Mouse (Mus musculus) liver, embryonic 16.5 days (tissue): ENCODE measurements around the gene Fkbpl. TPM values are rescaled to one million over a fixed set of nuclear protein-coding genes. Genes with fewer than 3 reads are reported as not detected.

ENCODE experiments used
- ATAC-seq: fragments of 200-750 bp; cut with Nextera tagmentation; 2 replicates; pipeline ENCODE4 v1.8.0; 2017; ENCODE audit warnings: low read depth, mild to moderate bottlenecking, moderate number of reproducible peaks, moderate library complexity
- H3K27ac ChIP-seq: fragments of 300-500 bp; sonication (generic); 2 replicates; pipeline ENCODE4 v1.5.1; 2014; ENCODE audit warnings: mild to moderate bottlenecking, low read length
- H3K27me3 ChIP-seq: fragments of 300-500 bp; sonication (generic); 2 replicates; pipeline ENCODE4 v1.6.1; 2014; ENCODE audit warnings: low read depth, low read length, mixed read lengths; ENCODE audit not compliant: control insufficient read depth, insufficient read depth
- H3K36me3 ChIP-seq: fragments of 300-500 bp; sonication (generic); 2 replicates; pipeline ENCODE4 v1.6.1; 2014; ENCODE audit warnings: mild to moderate bottlenecking; ENCODE audit not compliant: control insufficient read depth, insufficient read depth
- H3K4me1 ChIP-seq: fragments of 300-500 bp; sonication (generic); 2 replicates; pipeline ENCODE4 v1.6.1; 2014; ENCODE audit warnings: low read depth, low read length, mixed read lengths; ENCODE audit not compliant: control insufficient read depth
- H3K4me2 ChIP-seq: fragments of 300-500 bp; sonication (generic); 2 replicates; pipeline ENCODE4 v1.6.1; 2014; ENCODE audit warnings: low read depth, low read length, mixed read lengths
- H3K4me3 ChIP-seq: fragments of 300-500 bp; sonication (generic); 2 replicates; pipeline ENCODE4 v1.5.1; 2014; ENCODE audit warnings: low read depth, mild to moderate bottlenecking, low read length
- H3K9ac ChIP-seq: fragments of 300-500 bp; sonication (generic); 2 replicates; pipeline ENCODE4 v1.6.1; 2014; ENCODE audit warnings: low read depth, low read length
- H3K9me3 ChIP-seq: fragments of 300-500 bp; sonication (generic); replicated peaks from 2 replicates; pipeline ENCODE4 v1.6.1; 2016; ENCODE audit warnings: low read length; ENCODE audit not compliant: control insufficient read depth
- WGBS: fragments of 180-500 bp; shearing (Covaris S2); extraction: QIAGEN DNeasy Blood & Tissue Kit; methylation state at CpG from one replicate; pipeline ENCODE4 v1.1.7; 2014; ENCODE audit not compliant: insufficient replicate concordance; 5-methylcytosine and 5-hydroxymethylcytosine counted together
- polyA plus RNA-seq: library from polyadenylated mRNA; unstranded; fragments of >200 nt; fragmentation: Nextera tagmentation; extraction: Ambion mirVana; gene quantifications from 2 replicates; pipeline ENCODE4 v1.2.1, GENCODE M21; 2015

Fkbpl gene
- polyA plus RNA-seq, 1 experiment from 2014 or later, result 3.7 TPM

DNA sequence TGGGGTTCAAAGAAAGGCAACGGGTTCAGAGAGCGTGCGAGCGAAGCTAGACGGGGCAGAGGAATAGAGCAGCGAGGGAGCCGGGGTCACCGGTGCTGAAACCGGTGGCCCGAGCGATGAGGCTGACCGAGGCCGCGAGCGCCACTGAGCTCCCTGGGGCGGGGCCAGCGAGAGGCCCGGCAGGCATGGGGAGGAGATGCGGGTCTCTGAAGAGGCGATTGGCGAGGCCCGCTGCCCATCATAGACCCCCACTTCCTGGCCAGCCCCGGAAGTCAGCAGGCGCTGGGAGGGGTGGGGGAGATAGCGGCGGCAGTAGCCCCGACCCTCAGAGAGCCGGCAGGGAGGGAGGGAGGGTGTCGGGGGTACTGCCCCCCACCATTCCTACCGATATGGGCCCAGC is 39.0 kb upstream of the Fkbpl start:
- H3K9ac ChIP-seq, result peak overlapping the region; percentile 77
- peak; percentile 25 for ATAC-seq
- peaks cover 4% of the 10 kb centered on the region for H3K36me3 ChIP-seq
- peak overlapping the region; percentile 89 for H3K4me2 ChIP-seq
- H3K4me1 ChIP-seq, result peaks cover 47% of the 10 kb centered on the region
- WGBS, result 0% methylated on average over 23 of the region's 30 CpGs
- H3K4me3 ChIP-seq, result peak overlapping the region; percentile 70
- H3K9me3 ChIP-seq, result no peaks in the 10 kb centered on the region
- peak overlapping the region; percentile 88 for H3K27ac ChIP-seq
- H3K27me3 ChIP-seq, result no peaks in the 10 kb centered on the region

DNA sequence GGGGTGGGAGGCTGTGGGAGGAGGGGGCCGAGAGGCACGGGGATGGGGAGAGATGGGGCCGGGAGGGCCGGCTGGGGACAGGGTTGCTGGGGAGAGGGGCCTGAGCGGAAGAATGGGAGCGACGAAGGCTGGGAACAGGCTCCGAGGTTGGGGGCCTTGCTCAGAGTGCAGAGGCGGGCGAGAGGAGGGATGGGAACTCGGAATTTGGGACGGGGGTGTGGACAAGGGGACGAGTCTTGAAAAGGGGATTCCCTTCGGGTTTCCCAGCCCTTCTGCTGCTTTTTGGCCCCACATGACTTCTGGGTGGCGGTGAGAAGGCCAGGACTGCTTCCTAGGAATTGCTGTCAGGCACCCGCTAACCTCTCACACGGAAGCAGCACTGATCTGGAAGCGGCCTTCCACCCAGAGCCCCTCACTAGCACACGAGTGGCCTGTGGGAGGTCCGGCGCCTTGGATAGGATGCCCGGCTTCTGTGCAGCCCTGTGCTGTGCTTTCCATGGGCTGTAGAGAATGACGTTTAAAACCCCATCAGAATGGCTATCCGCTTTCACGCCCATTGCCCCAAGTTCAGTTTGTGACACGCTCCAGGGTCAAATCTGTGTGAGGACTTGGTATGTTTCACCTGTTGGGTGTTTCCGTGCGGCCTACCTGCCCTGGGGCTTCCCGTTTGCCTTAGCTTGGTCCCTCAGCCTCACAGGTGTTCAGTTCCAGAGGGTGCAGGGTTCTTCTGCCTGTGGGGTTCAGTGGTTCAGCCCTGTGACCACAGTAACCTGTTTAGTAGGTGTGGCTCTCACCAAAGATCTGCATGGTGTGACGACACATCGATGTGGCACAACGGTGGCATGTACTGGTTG is 38.2 kb upstream of the Fkbpl start:
- peaks cover 3% of the 10 kb centered on the region; the same call in 1 of the 2 replicates for H3K36me3 ChIP-seq
- 10% methylated on average over 31 of the region's 32 CpGs for WGBS
- H3K9ac ChIP-seq, result peak overlapping the region; percentile 77
- H3K9me3 ChIP-seq, result no peaks in the 10 kb centered on the region
- H3K4me3 ChIP-seq, result peak overlapping the region; percentile 70
- H3K4me1 ChIP-seq, result peaks cover 47% of the 10 kb centered on the region
- H3K27ac ChIP-seq, result peak overlapping the region; percentile 88
- no peak for ATAC-seq
- no peaks in the 10 kb centered on the region for H3K27me3 ChIP-seq
- H3K4me2 ChIP-seq, result peak overlapping the region; percentile 89

DNA sequence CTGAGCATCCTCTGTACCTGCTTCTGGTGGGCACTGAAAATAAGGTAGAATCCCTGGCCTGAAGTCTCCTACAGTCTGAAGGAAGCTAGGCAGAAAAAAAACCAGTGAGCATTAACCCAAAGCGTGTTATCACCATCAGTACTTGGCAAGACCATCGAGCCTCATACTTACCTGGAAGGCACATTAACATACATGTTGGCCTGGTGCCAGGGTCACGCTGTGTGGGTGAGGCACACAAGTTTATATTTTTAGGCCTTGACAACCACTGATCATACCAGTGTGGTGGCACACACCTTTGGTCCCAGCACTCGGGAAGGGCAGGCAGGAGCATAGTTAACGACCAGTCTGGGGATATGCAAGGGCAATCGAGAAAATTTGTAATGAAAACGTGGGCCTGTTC is 36.6 kb upstream of the Fkbpl start:
- no peak overlapping the region for H3K4me2 ChIP-seq

DNA sequence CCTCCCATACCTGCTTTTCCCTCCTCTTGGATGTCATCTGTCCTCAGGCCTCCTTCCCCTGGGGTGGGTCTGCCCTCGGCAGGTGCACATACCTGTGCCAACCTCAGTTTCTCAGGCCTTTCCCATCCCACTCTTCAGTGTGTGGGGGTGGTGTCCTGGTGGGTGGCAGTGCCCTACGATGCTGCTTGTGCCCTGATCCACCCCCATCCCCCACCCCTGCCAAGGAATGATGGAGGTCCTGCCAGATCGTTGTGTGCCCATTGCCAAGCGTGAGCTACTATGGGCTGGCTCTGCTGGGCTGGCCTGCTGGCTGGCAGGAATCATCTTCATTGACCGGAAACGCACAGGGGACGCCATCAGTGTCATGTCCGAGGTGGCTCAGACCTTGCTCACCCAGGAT is 33.5 kb upstream of the Fkbpl start:
- no peak overlapping the region for H3K27ac ChIP-seq
- H3K27me3 ChIP-seq, result no peaks in the 10 kb centered on the region
- H3K36me3 ChIP-seq, result peaks cover 13% of the 10 kb centered on the region
- no peak overlapping the region for H3K9ac ChIP-seq
- no peaks in the 10 kb centered on the region for H3K9me3 ChIP-seq
- ATAC-seq, result no peak
- H3K4me1 ChIP-seq, result peaks cover 37% of the 10 kb centered on the region
- no peak overlapping the region for H3K4me2 ChIP-seq
- no peak overlapping the region for H3K4me3 ChIP-seq
- WGBS, result 81% methylated on average over 8 of the region's 8 CpGs

More for the DNA sequence above, 36.6 kb upstream of the Fkbpl start:
- Histone ChIP-seq H3K27me3 (no peaks in the 10 kb centered on the region), H3K4me3 (no peak overlapping the region), H3K27ac (no peak overlapping the region), H3K36me3 (peaks cover 13% of the 10 kb centered on the region), H3K9me3 (no peaks in the 10 kb centered on the region), H3K9ac (no peak overlapping the region), H3K4me1 (peaks cover 43% of the 10 kb centered on the region)
- no peak for ATAC-seq
- 73% methylated on average over 7 of the region's 7 CpGs for WGBS

DNA sequence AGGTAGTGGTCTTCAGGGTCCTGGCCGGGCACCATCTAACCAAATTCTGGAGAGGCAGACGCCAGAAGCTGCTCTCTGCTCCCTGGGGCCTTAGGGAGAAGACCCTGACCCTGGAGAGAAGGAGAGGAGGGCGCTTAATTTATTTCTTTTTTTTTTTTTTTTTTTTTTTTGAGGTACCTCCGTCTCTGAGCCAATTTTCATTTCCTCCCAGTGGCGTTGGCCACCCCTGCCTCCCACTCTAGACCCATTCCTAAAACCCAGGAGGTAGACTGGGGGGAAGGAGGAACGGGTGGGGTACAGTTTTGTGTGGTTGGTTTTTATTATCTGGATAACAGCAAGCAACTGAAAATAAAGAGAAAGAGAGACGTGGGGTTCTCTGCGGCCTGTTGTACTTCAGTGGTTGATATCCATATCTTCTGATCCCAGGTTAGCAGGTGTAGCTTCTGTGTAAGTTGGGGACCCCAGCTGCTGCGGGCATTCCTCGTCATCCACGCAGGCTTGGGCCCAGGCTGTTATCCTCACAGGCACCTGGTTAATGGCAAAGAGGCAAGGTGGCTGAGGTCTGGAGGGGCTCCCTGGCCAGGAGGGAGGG is 31.4 kb upstream of the Fkbpl start:
- Histone ChIP-seq H3K9me3 (no peaks in the 10 kb centered on the region), H3K4me2 (no peak overlapping the region), H3K27ac (peak overlapping the region; percentile 29), H3K4me1 (peaks cover 21% of the 10 kb centered on the region), H3K27me3 (no peaks in the 10 kb centered on the region), H3K4me3 (no peak overlapping the region), H3K9ac (no peak overlapping the region), H3K36me3 (peaks cover 15% of the 10 kb centered on the region)
- ATAC-seq, result peak; percentile 65
- 36% methylated on average over 11 of the region's 11 CpGs for WGBS

DNA sequence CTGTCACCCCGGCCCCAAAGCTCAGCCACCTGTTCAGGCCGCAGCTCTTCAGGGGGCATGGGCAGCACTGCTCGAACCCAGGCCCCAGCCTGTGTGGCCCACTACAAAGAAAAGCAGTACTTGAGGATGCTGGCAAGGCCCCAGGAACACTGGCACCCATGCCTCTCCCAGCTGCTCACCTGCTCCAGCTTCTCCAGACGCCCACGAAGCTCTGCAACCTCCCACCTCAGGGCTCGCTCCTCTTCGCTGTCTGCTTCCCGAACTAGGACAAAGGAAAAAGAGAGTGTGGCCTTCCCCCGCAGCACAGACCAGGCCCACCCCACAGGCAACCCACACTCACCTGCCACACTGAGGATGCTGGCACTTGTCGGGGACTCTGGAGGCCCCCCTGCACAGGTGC is 30.7 kb upstream of the Fkbpl start:
- H3K27ac ChIP-seq, result no peak overlapping the region; the same call in 1 of the 2 replicates
- no peak for ATAC-seq
- WGBS, result 77% methylated on average over 10 of the region's 10 CpGs
- no peaks in the 10 kb centered on the region for H3K9me3 ChIP-seq
- no peak overlapping the region for H3K4me3 ChIP-seq
- H3K27me3 ChIP-seq, result no peaks in the 10 kb centered on the region
- H3K36me3 ChIP-seq, result peaks cover 15% of the 10 kb centered on the region
- no peak overlapping the region for H3K4me2 ChIP-seq
- peaks cover 15% of the 10 kb centered on the region for H3K4me1 ChIP-seq
- H3K9ac ChIP-seq, result no peak overlapping the region

DNA sequence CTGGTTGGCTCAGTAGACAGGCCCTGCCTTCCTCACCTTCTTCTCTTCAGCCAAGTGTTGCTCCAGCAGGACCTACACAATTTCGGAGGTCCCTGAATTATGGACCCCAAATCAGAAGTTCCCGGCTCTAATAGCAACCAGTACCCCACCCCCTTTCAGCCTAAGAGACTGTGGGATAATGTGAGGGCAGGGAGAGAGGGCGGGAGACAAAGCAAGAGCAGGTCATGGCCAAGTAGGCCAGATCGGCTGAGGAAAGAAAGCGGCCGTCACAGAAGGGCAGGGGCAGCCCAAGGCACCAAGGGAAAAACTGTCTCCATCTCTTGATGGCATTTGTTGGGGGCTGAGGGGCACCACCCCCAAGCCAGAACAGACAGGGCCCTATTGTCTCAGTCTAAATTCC is 28.7 kb upstream of the Fkbpl start, which contains the start of gene Egfl8:
Egfl8 (minus strand) TSS at position 101 of the 400 bp plus-strand sequence.
- Histone ChIP-seq H3K4me2 (no peak within 1 kb of the TSS), H3K36me3 (peaks cover 14% of the 10 kb centered on the region), H3K4me3 (no peak within 1 kb of the TSS), H3K9me3 (no peaks in the 10 kb centered on the region), H3K27ac (no peak within 1 kb of the TSS), H3K9ac (no peak within 1 kb of the TSS), H3K27me3 (no peaks in the 10 kb centered on the region), H3K4me1 (peaks cover 14% of the 10 kb centered on the region; the same call in 1 of the 2 replicates)
- ATAC-seq, result no peak
- WGBS, result 68% methylated on average over 6 of the region's 6 CpGs

DNA sequence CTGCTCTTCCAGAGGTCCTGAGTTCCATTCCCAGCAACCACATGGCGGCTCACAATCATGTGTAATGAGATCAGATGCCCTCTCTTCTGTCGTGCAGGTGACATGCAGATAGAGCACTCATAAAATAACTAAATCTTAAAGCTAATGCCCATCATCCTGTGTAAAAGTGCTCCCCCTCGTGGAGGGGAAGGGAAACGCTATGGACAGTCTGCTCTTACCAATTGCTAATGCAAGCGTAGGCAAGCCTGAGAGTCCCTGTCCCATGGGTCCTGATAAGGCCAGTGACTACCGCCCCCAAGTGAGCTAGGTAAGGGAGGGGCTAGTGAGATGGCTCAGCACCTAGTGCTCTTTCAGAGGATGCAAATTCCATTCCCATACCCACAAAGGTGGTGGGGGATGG is 25.6 kb upstream of the Fkbpl start:
- 4% methylated on average over 6 of the region's 6 CpGs for WGBS
- no peak overlapping the region for H3K4me2 ChIP-seq
- no peak overlapping the region for H3K27ac ChIP-seq
- H3K4me3 ChIP-seq, result no peak overlapping the region
- no peak overlapping the region for H3K9ac ChIP-seq
- H3K27me3 ChIP-seq, result no peaks in the 10 kb centered on the region
- ATAC-seq, result peak; percentile 49
- H3K9me3 ChIP-seq, result no peaks in the 10 kb centered on the region
- peaks cover 2% of the 10 kb centered on the region; the same call in 1 of the 2 replicates for H3K36me3 ChIP-seq
- peaks cover 9% of the 10 kb centered on the region; the same call in 1 of the 2 replicates for H3K4me1 ChIP-seq

DNA sequence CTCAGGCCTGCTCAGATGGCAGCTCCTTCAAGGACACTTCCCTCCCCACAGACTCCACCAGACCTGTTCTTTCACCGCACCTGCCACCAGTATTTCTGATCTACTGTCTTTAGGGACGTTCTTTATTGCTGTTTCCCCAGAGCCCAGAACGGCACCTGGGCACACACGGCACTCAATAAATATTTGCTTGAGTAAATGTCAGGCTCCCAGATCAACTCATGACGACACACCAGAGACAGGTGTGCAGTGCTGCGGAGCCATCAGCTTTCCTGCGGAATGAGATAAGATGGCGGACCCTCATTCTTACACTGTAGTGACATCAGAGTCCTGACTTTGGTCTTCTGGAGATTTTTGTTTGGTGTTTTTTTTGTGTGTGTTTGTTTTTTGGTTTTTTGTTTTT is 23.6 kb upstream of the Fkbpl start:
- peaks cover 9% of the 10 kb centered on the region; the same call in 1 of the 2 replicates for H3K4me1 ChIP-seq
- H3K36me3 ChIP-seq, result peaks cover 2% of the 10 kb centered on the region; the same call in 1 of the 2 replicates
- no peak overlapping the region for H3K4me2 ChIP-seq
- H3K9me3 ChIP-seq, result no peaks in the 10 kb centered on the region
- peak overlapping the region; percentile 40; the same call in 1 of the 2 replicates for H3K27ac ChIP-seq
- no peak for ATAC-seq
- 80% methylated on average over 8 of the region's 8 CpGs for WGBS
- H3K4me3 ChIP-seq, result no peak overlapping the region
- no peak overlapping the region for H3K9ac ChIP-seq
- no peaks in the 10 kb centered on the region for H3K27me3 ChIP-seq
